Mouse (Mus musculus): ENCODE measurements around the gene Ralgapa1.

DNA sequence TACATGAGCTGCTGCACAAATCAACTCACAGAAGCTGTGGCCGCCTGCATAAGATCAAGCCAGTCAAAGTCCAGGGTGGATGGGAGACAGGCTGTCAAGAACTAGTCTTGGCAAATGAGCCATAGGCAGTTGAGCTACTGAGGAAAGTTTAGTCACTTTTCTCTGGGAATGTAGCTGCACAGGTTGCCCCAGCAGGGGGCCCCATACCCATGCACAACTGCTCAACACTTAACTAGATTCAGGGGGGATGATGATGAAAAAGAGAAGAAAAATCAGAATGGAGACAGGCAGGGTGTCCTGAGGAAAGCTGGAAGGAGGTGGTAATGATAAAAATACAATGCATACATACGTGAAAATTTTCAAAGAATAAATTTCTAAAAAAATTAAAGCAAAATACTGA, 42.7 kb downstream of the Ralgapa1 start:
- peak; percentile 25 for TF ChIP-seq CTCF (IDR thresholded peaks at IDR 0.05; ENCODE audit: control insufficient read depth, insufficient read depth, insufficient read length)
- no peak for TF ChIP-seq USF1 (IDR thresholded peaks at IDR 0.05; ENCODE audit: low read depth)
- no peak for TF ChIP-seq MYOD1 (IDR thresholded peaks at IDR 0.05; ENCODE audit: control insufficient read depth, insufficient read length, low read depth)
- no peak for TF ChIP-seq FOSL1 (IDR thresholded peaks at IDR 0.05; ENCODE audit: insufficient read depth, low read length, poor library complexity, severe bottlenecking)
- no peak for TF ChIP-seq CEBPB (IDR thresholded peaks at IDR 0.05; ENCODE audit: low read depth)
- no peak for TF ChIP-seq MAX (IDR thresholded peaks at IDR 0.05)

Measured in C2C12 (cell line).